Mouse (Mus musculus) neural tube, embryonic 15.5 days (tissue): ENCODE measurements around the gene Il7r. TPM values are rescaled to one million over a fixed set of nuclear protein-coding genes. Genes with fewer than 3 reads are reported as not detected.

ENCODE experiments used
- ATAC-seq: fragments of 200-750 bp; cut with Nextera tagmentation; 2 replicates; pipeline ENCODE4 v1.8.0; 2017; ENCODE audit warnings: mild to moderate bottlenecking, moderate TSS enrichment, moderate library complexity; ENCODE audit not compliant: low FRiP score
- H3K27ac ChIP-seq: fragments of 300-500 bp; sonication (generic); replicated peaks from 2 replicates; pipeline ENCODE4 v1.5.1; 2015; ENCODE audit warnings: mild to moderate bottlenecking, inconsistent platforms
- H3K27me3 ChIP-seq: fragments of 300-500 bp; sonication (generic); replicated peaks from 2 replicates; pipeline ENCODE4 v1.6.1; 2015; ENCODE audit warnings: inconsistent platforms
- H3K36me3 ChIP-seq: fragments of 300-500 bp; sonication (generic); 2 replicates; pipeline ENCODE4 v1.6.1; 2015; ENCODE audit warnings: inconsistent platforms
- H3K4me1 ChIP-seq: fragments of 300-500 bp; sonication (generic); 2 replicates; pipeline ENCODE4 v1.6.1; 2015; ENCODE audit warnings: inconsistent platforms
- H3K4me2 ChIP-seq: fragments of 300-500 bp; sonication (generic); 2 replicates; pipeline ENCODE4 v1.6.1; 2015; ENCODE audit warnings: inconsistent platforms, mild to moderate bottlenecking, moderate library complexity
- H3K4me3 ChIP-seq: fragments of 300-500 bp; sonication (generic); replicated peaks from 2 replicates; pipeline ENCODE4 v1.5.1; 2015; ENCODE audit warnings: mild to moderate bottlenecking, inconsistent platforms
- H3K9ac ChIP-seq: fragments of 300-500 bp; sonication (generic); replicated peaks from 2 replicates; pipeline ENCODE4 v1.6.1; 2015; ENCODE audit warnings: mild to moderate bottlenecking, inconsistent platforms
- H3K9me3 ChIP-seq: fragments of 300-500 bp; sonication (generic); replicated peaks from 2 replicates; pipeline ENCODE4 v1.6.1; 2016; ENCODE audit warnings: inconsistent platforms
- WGBS: fragments of 180-500 bp; shearing (Covaris S2); methylation state at CpG from one replicate; pipeline ENCODE4 v1.1.7; 2015; ENCODE audit warnings: mixed read lengths; 5-methylcytosine and 5-hydroxymethylcytosine counted together
- polyA plus RNA-seq: library from polyadenylated mRNA; unstranded; fragments of >200 nt; fragmentation: Nextera tagmentation; extraction: Ambion mirVana; gene quantifications from 2 replicates; pipeline ENCODE4 v1.2.1, GENCODE M21; 2015

Gene Il7r
- polyA plus RNA-seq, 1 experiment from 2014 or later, result 0.04 TPM

- Histone ChIP-seq H3K36me3 (no peaks in the 10 kb centered on the region), H3K4me2 (no peak overlapping the region), H3K4me1 (no peaks in the 10 kb centered on the region), H3K27me3 (no peaks in the 10 kb centered on the region), H3K4me3 (no peak overlapping the region), H3K27ac (no peak overlapping the region), H3K9me3 (no peaks in the 10 kb centered on the region), H3K9ac (no peak overlapping the region)
- ATAC-seq, result no peak
- WGBS, result 91% methylated on average over 3 of the region's 3 CpGs
Observed at GRCm38 (mm10) chr15:9529646-9530045, 330 bp downstream of the Il7r start.

DNA sequence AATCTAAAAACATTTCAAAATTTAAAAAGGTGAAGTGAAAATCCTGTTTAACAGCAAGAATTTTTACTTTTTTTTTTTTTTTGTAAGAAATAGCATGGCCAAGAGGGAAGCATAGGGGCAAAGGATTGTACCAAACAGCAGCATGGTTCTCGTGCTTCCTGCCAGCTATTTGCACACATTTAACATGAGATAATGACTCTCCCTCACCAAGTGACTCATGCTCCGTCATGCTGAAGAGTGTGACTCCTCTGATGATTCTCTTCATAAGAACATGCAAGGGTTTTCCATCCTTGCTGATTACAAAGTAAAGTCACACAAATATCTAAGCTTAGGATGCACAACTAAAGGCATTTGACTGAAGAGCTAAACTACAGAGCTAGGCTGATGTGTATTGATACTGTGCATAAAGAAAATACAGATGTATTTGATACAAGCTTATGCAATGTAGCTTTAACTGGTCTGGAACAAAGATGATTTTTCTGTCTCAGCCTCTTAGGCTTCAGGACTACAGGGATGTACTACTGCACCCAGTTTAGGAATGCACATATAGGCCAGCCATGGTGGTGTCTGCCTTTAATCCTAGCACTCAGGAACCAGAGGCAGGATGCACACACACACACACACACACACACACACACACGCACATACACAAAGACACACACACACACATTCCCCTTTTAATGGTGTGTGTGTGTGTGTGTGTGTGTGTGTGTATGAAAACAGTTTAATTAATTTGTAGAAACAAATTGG, 1.6 kb downstream of the Il7r start:
- no peak overlapping the region for H3K4me2 ChIP-seq
- no peak overlapping the region for H3K4me3 ChIP-seq
- no peak overlapping the region for H3K9ac ChIP-seq
- no peak overlapping the region for H3K27ac ChIP-seq
- no peaks in the 10 kb centered on the region for H3K27me3 ChIP-seq
- H3K36me3 ChIP-seq, result no peaks in the 10 kb centered on the region
- H3K4me1 ChIP-seq, result no peaks in the 10 kb centered on the region
- 75% methylated on average over 3 of the region's 3 CpGs for WGBS
- ATAC-seq, result no peak
- no peaks in the 10 kb centered on the region for H3K9me3 ChIP-seq

- no peak for ATAC-seq
- Histone ChIP-seq H3K27ac (no peak overlapping the region), H3K36me3 (no peaks in the 10 kb centered on the region), H3K27me3 (no peaks in the 10 kb centered on the region), H3K4me3 (no peak overlapping the region), H3K9me3 (no peaks in the 10 kb centered on the region), H3K4me1 (no peaks in the 10 kb centered on the region), H3K4me2 (no peak overlapping the region), H3K9ac (no peak overlapping the region)
Observed at GRCm38 (mm10) chr15:9526412-9526811, 3.6 kb downstream of the Il7r start.

DNA sequence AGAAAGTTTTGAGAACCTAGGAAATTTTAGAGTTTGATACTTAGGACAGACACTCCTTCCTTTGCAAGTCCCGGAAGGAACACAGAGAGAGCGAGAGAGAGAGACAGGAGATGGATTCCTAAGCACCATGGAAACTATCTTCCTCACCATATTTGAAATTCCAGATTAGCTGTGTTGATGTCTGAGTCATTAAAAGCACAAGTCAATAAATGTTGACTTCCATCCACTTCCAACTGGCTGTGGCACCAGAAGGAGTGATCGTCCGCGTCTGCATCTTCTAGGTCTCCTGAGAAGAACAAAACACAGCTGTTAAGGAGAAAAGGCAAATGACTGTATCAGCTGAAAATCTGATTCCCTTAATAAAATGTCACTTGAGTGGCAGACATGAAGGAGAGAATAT, 5.1 kb downstream of the Il7r start:
- WGBS, result 86% methylated on average over 5 of the region's 5 CpGs
- no peak for ATAC-seq
- H3K9ac ChIP-seq, result no peak overlapping the region

GRCm38 (mm10) chr15:9523956-9524355, 6.0 kb downstream of the Il7r start:
- Histone ChIP-seq H3K4me3 (no peak overlapping the region), H3K9me3 (no peaks in the 10 kb centered on the region), H3K36me3 (no peaks in the 10 kb centered on the region), H3K27me3 (no peaks in the 10 kb centered on the region), H3K4me2 (no peak overlapping the region), H3K27ac (no peak overlapping the region), H3K9ac (no peak overlapping the region), H3K4me1 (no peaks in the 10 kb centered on the region)
- WGBS, result 89% methylated on average over 5 of the region's 5 CpGs
- ATAC-seq, result no peak

More for the DNA sequence above, 5.1 kb downstream of the Il7r start:
- Histone ChIP-seq H3K27ac (no peak overlapping the region), H3K9me3 (no peaks in the 10 kb centered on the region), H3K36me3 (no peaks in the 10 kb centered on the region), H3K27me3 (no peaks in the 10 kb centered on the region), H3K4me2 (no peak overlapping the region), H3K4me1 (no peaks in the 10 kb centered on the region), H3K4me3 (no peak overlapping the region)

- ATAC-seq, result no peak
- Histone ChIP-seq H3K27ac (no peak overlapping the region), H3K4me1 (no peaks in the 10 kb centered on the region), H3K4me3 (no peak overlapping the region), H3K36me3 (no peaks in the 10 kb centered on the region), H3K27me3 (no peaks in the 10 kb centered on the region), H3K9me3 (no peaks in the 10 kb centered on the region), H3K9ac (no peak overlapping the region), H3K4me2 (no peak overlapping the region)
- 95% methylated on average over 3 of the region's 3 CpGs for WGBS
Observed at GRCm38 (mm10) chr15:9523059-9523458, 6.9 kb downstream of the Il7r start.

DNA sequence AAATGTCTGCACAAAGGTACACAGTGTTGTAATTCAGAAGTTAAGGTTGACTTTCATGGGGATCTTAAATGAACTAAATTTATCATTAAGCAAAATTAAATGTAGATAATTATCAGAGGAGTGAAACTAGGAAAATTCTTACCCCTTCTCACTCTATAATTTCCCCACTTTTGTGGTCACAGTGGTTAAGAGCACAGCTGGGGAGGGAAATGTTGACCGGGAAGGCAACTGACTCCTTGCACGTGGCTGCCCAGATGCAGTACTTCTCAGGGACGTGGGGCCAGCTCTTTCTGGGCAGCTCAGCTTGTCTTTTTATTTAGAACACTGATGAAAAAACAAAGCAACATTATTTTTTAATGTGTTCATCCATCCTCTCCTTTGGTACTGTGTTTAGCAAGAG, 37.9 kb downstream of the Il7r start:
- H3K9ac ChIP-seq, result no peak overlapping the region
- H3K4me2 ChIP-seq, result no peak overlapping the region
- H3K4me3 ChIP-seq, result no peak overlapping the region
- WGBS, result 79% methylated on average over 3 of the region's 3 CpGs
- no peaks in the 10 kb centered on the region for H3K9me3 ChIP-seq
- no peaks in the 10 kb centered on the region for H3K36me3 ChIP-seq
- ATAC-seq, result no peak
- H3K27me3 ChIP-seq, result no peaks in the 10 kb centered on the region
- H3K27ac ChIP-seq, result no peak overlapping the region
- no peaks in the 10 kb centered on the region for H3K4me1 ChIP-seq

GRCm38 (mm10) chr15:9489417-9490118, 40.4 kb downstream of the Il7r start:
- no peaks in the 10 kb centered on the region for H3K9me3 ChIP-seq
- H3K36me3 ChIP-seq, result no peaks in the 10 kb centered on the region
- no peak overlapping the region for H3K4me3 ChIP-seq
- WGBS, result 95% methylated on average over 2 of the region's 2 CpGs
- no peaks in the 10 kb centered on the region for H3K4me1 ChIP-seq
- no peak overlapping the region for H3K27ac ChIP-seq
- no peaks in the 10 kb centered on the region for H3K27me3 ChIP-seq
- no peak; the same call in 1 of the 2 replicates for ATAC-seq
- H3K4me2 ChIP-seq, result no peak overlapping the region
- no peak overlapping the region for H3K9ac ChIP-seq

- Histone ChIP-seq H3K9ac (no peak overlapping the region), H3K36me3 (no peaks in the 10 kb centered on the region), H3K27ac (no peak overlapping the region), H3K4me2 (no peak overlapping the region), H3K27me3 (no peaks in the 10 kb centered on the region), H3K4me1 (no peaks in the 10 kb centered on the region), H3K4me3 (no peak overlapping the region), H3K9me3 (no peaks in the 10 kb centered on the region)
- ATAC-seq, result no peak
- WGBS, result 87% methylated on average over 1 of the region's 1 CpGs
Observed at GRCm38 (mm10) chr15:9473188-9473587, 56.8 kb downstream of the Il7r start.

GRCm38 (mm10) chr15:9472618-9473017, 57.4 kb downstream of the Il7r start:
- Histone ChIP-seq H3K4me1 (no peaks in the 10 kb centered on the region), H3K36me3 (no peaks in the 10 kb centered on the region), H3K27me3 (no peaks in the 10 kb centered on the region), H3K9me3 (no peaks in the 10 kb centered on the region), H3K9ac (no peak overlapping the region), H3K4me2 (no peak overlapping the region), H3K27ac (no peak overlapping the region), H3K4me3 (no peak overlapping the region)
- 61% methylated on average over 3 of the region's 3 CpGs for WGBS
- no peak for ATAC-seq

- H3K27me3 ChIP-seq, result no peaks in the 10 kb centered on the region
- H3K9ac ChIP-seq, result no peak overlapping the region
- H3K4me1 ChIP-seq, result no peaks in the 10 kb centered on the region
- H3K27ac ChIP-seq, result no peak overlapping the region
- no peaks in the 10 kb centered on the region for H3K9me3 ChIP-seq
- no peaks in the 10 kb centered on the region for H3K36me3 ChIP-seq
- H3K4me3 ChIP-seq, result no peak overlapping the region
- WGBS, result 70% methylated on average over 3 of the region's 3 CpGs
- no peak overlapping the region for H3K4me2 ChIP-seq
- ATAC-seq, result no peak
Observed at GRCm38 (mm10) chr15:9472167-9472566, 57.8 kb downstream of the Il7r start.

DNA sequence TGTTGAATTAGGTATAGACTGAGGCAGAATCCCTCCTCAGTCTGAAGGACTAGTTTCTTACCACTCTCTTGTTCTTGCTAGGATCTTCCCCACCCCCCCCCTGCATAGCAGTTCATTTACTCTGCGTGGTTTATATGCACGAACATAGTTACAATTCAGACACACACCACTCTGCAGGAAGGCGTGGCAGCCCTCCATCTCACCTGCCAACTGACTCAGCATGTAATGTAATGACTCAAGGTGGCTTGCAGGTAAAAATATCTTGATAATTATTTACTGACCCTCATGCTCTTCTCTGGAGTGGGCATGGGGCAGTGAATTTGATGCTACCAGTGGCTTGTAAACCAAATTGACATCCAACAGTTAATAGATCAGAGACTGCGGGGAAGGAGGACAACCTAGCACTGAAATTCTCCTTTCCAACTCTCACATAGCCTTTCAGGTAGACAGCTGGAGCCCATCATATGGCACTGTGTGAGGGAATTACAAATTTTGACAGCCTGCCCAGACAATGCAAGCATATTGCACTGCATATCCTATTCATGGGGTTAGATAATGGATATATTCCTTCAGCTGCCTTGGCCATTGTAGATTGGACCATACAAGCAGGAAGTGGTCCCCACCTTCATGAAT, 58.8 kb downstream of the Il7r start:
- no peak for ATAC-seq
- Histone ChIP-seq H3K4me3 (no peak overlapping the region), H3K4me1 (no peaks in the 10 kb centered on the region), H3K27ac (no peak overlapping the region), H3K9ac (no peak overlapping the region), H3K36me3 (no peaks in the 10 kb centered on the region), H3K27me3 (no peaks in the 10 kb centered on the region), H3K4me2 (no peak overlapping the region), H3K9me3 (no peaks in the 10 kb centered on the region)
- WGBS, result 91% methylated on average over 4 of the region's 4 CpGs
